Mouse (Mus musculus): ENCODE measurements around the gene Epc2. TPM values are rescaled to one million over a fixed set of nuclear protein-coding genes. Genes with fewer than 3 reads are reported as not detected.

Epc2 gene
- total and polyA plus RNA-seq, 2 experiments from 2014 or later: 9.0 to 40.2 TPM

GRCm38 (mm10) chr2:49516011-49516410, 64.7 kb downstream of the Epc2 start:
- WGBS: 88% methylated on average over 2 of the region's 2 CpGs
- Histone ChIP-seq H3K4me3 (ENCODE audit: low read depth, low read length) (no peak overlapping the region), H3K4me1 (ENCODE audit: insufficient read depth, low read length) (0 out of 2 replicates have a peak, but pooled peaks cover 3% of the 10 kb centered on the region), H3K27ac (ENCODE audit: low read depth, low read length) (no peak overlapping the region), H3K4me2 (ENCODE audit: low read depth, low read length, poor library complexity, severe bottlenecking) (no peak overlapping the region), H3K9ac (replicated peaks; ENCODE audit: low read length, poor library complexity, severe bottlenecking) (no peak overlapping the region), H3K9me3 (ENCODE audit: low read length) (no peaks in the 10 kb centered on the region), H3K36me3 (ENCODE audit: insufficient read depth, low read length) (no peaks in the 10 kb centered on the region), H3K27me3 (ENCODE audit: insufficient read depth, low read length) (no peaks in the 10 kb centered on the region)
- ATAC-seq (ENCODE audit: low FRiP score): no peak
- no peak for DNase-seq (ENCODE audit: low spot score)
- TF ChIP-seq CTCF (IDR thresholded peaks at IDR 0.05): no peak

GRCm38 (mm10) chr2:49520409-49520808, 69.1 kb downstream of the Epc2 start:
- ATAC-seq (ENCODE audit: low FRiP score): no peak
- H3K9me3 ChIP-seq (ENCODE audit: low read length): no peaks in the 10 kb centered on the region
- no peak overlapping the region for H3K4me3 ChIP-seq (ENCODE audit: low read depth, low read length)
- H3K27me3 ChIP-seq (ENCODE audit: insufficient read depth, low read length): no peaks in the 10 kb centered on the region
- no peak overlapping the region for H3K27ac ChIP-seq (ENCODE audit: low read depth, low read length)
- H3K4me2 ChIP-seq (ENCODE audit: low read depth, low read length, poor library complexity, severe bottlenecking): no peak overlapping the region
- WGBS: 90% methylated on average over 2 of the region's 2 CpGs
- no peak for DNase-seq (ENCODE audit: low spot score)
- H3K36me3 ChIP-seq (ENCODE audit: insufficient read depth, low read length): no peaks in the 10 kb centered on the region
- no peaks in the 10 kb centered on the region for H3K4me1 ChIP-seq (ENCODE audit: insufficient read depth, low read length)
- no peak overlapping the region for H3K9ac ChIP-seq (replicated peaks; ENCODE audit: low read length, poor library complexity, severe bottlenecking)
- TF ChIP-seq CTCF (IDR thresholded peaks at IDR 0.05): no peak

GRCm38 (mm10) chr2:49520989-49521388, 69.7 kb downstream of the Epc2 start:
- Histone ChIP-seq H3K27me3 (ENCODE audit: insufficient read depth, low read length) (no peaks in the 10 kb centered on the region), H3K9ac (replicated peaks; ENCODE audit: low read length, poor library complexity, severe bottlenecking) (no peak overlapping the region), H3K27ac (ENCODE audit: low read depth, low read length) (no peak overlapping the region), H3K9me3 (ENCODE audit: low read length) (no peaks in the 10 kb centered on the region), H3K4me3 (ENCODE audit: low read depth, low read length) (no peak overlapping the region), H3K4me2 (ENCODE audit: low read depth, low read length, poor library complexity, severe bottlenecking) (no peak overlapping the region), H3K36me3 (ENCODE audit: insufficient read depth, low read length) (no peaks in the 10 kb centered on the region), H3K4me1 (ENCODE audit: insufficient read depth, low read length) (no peaks in the 10 kb centered on the region)
- WGBS: 56% methylated on average over 1 of the region's 1 CpGs
- DNase-seq (ENCODE audit: low spot score): no peak
- ATAC-seq (ENCODE audit: low FRiP score): no peak
- no peak for TF ChIP-seq CTCF (IDR thresholded peaks at IDR 0.05)

GRCm38 (mm10) chr2:49521564-49521963, 70.3 kb downstream of the Epc2 start:
- no peak for TF ChIP-seq CTCF (IDR thresholded peaks at IDR 0.05)
- H3K4me3 ChIP-seq (ENCODE audit: low read depth, low read length): no peak overlapping the region
- H3K4me1 ChIP-seq (ENCODE audit: insufficient read depth, low read length): no peaks in the 10 kb centered on the region
- no peaks in the 10 kb centered on the region for H3K36me3 ChIP-seq (ENCODE audit: insufficient read depth, low read length)
- H3K9me3 ChIP-seq (ENCODE audit: low read length): no peaks in the 10 kb centered on the region
- no peaks in the 10 kb centered on the region for H3K27me3 ChIP-seq (ENCODE audit: insufficient read depth, low read length)
- H3K27ac ChIP-seq (ENCODE audit: low read depth, low read length): no peak overlapping the region
- no peak for ATAC-seq (ENCODE audit: low FRiP score)
- no peak for DNase-seq (ENCODE audit: low spot score)
- no peak overlapping the region for H3K4me2 ChIP-seq (ENCODE audit: low read depth, low read length, poor library complexity, severe bottlenecking)
- no peak overlapping the region for H3K9ac ChIP-seq (replicated peaks; ENCODE audit: low read length, poor library complexity, severe bottlenecking)
- WGBS: 75% methylated on average over 2 of the region's 2 CpGs

GRCm38 (mm10) chr2:49522578-49522977, 71.3 kb downstream of the Epc2 start:
- H3K4me2 ChIP-seq (ENCODE audit: low read depth, low read length, poor library complexity, severe bottlenecking): no peak overlapping the region
- TF ChIP-seq CTCF (IDR thresholded peaks at IDR 0.05): no peak
- DNase-seq (ENCODE audit: low spot score) (no peak), ATAC-seq (ENCODE audit: low FRiP score) (no peak)
- H3K36me3 ChIP-seq (ENCODE audit: insufficient read depth, low read length): no peaks in the 10 kb centered on the region
- H3K9me3 ChIP-seq (ENCODE audit: low read length): no peaks in the 10 kb centered on the region
- WGBS: 75% methylated on average over 4 of the region's 4 CpGs
- no peak overlapping the region for H3K27ac ChIP-seq (ENCODE audit: low read depth, low read length)
- no peak overlapping the region for H3K4me3 ChIP-seq (ENCODE audit: low read depth, low read length)
- no peaks in the 10 kb centered on the region for H3K27me3 ChIP-seq (ENCODE audit: insufficient read depth, low read length)
- H3K9ac ChIP-seq (replicated peaks; ENCODE audit: low read length, poor library complexity, severe bottlenecking): no peak overlapping the region
- no peaks in the 10 kb centered on the region for H3K4me1 ChIP-seq (ENCODE audit: insufficient read depth, low read length)

- H3K4me3 ChIP-seq (ENCODE audit: low read depth, low read length): no peak overlapping the region
- no peak overlapping the region for H3K9ac ChIP-seq (replicated peaks; ENCODE audit: low read length, poor library complexity, severe bottlenecking)
- H3K36me3 ChIP-seq (ENCODE audit: insufficient read depth, low read length): peaks cover 8% of the 10 kb centered on the region; the same call in 1 of the 2 replicates
- 97% methylated on average over 6 of the region's 6 CpGs for WGBS
- H3K4me1 ChIP-seq (ENCODE audit: insufficient read depth, low read length): no peaks in the 10 kb centered on the region
- no peaks in the 10 kb centered on the region for H3K9me3 ChIP-seq (ENCODE audit: low read length)
- TF ChIP-seq CTCF (IDR thresholded peaks at IDR 0.05): no peak
- no peak for DNase-seq (ENCODE audit: low spot score)
- H3K27me3 ChIP-seq (ENCODE audit: insufficient read depth, low read length): no peaks in the 10 kb centered on the region
- H3K27ac ChIP-seq (ENCODE audit: low read depth, low read length): no peak overlapping the region
- H3K4me2 ChIP-seq (ENCODE audit: low read depth, low read length, poor library complexity, severe bottlenecking): no peak overlapping the region
- no peak for ATAC-seq (ENCODE audit: low FRiP score)
Measured at GRCm38 (mm10) chr2:49537147-49537546, 85.9 kb downstream of the Epc2 start.
